Mouse (Mus musculus) megakaryocyte, embryonic 14.5 days (primary cell): ENCODE data around the gene H2afy2. TPM values are rescaled to one million over a fixed set of nuclear protein-coding genes. Genes with fewer than 3 reads are reported as not detected.
A peak's percentile ranks its signal among the peaks of the same experiment; 100 is the strongest.

Experiments
- H3K27me3 ChIP-seq: replicated peaks from 2 replicates; pipeline ENCODE3; 2012; ENCODE audit warnings: inconsistent platforms
- H3K36me3 ChIP-seq: replicated peaks from 2 replicates; pipeline ENCODE3; 2012; ENCODE audit warnings: low read length, inconsistent platforms, mixed read lengths
- H3K4me1 ChIP-seq: 2 replicates; pipeline ENCODE4 v1.6.1; 2012; ENCODE audit warnings: inconsistent platforms
- H3K4me3 ChIP-seq: replicated peaks from 2 replicates; pipeline ENCODE3; 2012; ENCODE audit warnings: moderate library complexity, mild to moderate bottlenecking, inconsistent platforms
- H3K9me3 ChIP-seq: 2 replicates; pipeline ENCODE4 v1.6.1; 2012; ENCODE audit warnings: inconsistent platforms
- FLI1 ChIP-seq: IDR thresholded peaks from 2 replicates; pipeline ENCODE4 v1.6.1; 2012; ENCODE audit warnings: low read length, inconsistent platforms, mixed read lengths
- GATA1 ChIP-seq: IDR thresholded peaks from 3 replicates; pipeline ENCODE4 v1.6.1; 2012; ENCODE audit warnings: mixed read lengths, low read length, inconsistent platforms, borderline replicate concordance
- polyA plus RNA-seq: library from polyadenylated mRNA; stranded (reverse); fragments of >175 nt; gene quantifications from 2 replicates; pipeline ENCODE4 v1.2.3, GENCODE M21; 2012; ENCODE audit warnings: low replicate concordance; ENCODE audit not compliant: insufficient read depth

Gene H2afy2
- polyA plus RNA-seq, 1 experiment: 0.83 TPM

GRCm38 (mm10) chr10:61787541-61788313 lies 3.8 kb upstream of the H2afy2 start:
- no peak overlapping the region for H3K4me3 ChIP-seq
- H3K4me1 ChIP-seq: peaks cover 12% of the 10 kb centered on the region
- peaks cover 9% of the 10 kb centered on the region for H3K9me3 ChIP-seq
- peaks cover 64% of the 10 kb centered on the region for H3K27me3 ChIP-seq
- H3K36me3 ChIP-seq: no peaks in the 10 kb centered on the region
- TF ChIP-seq FLI1 (no peak), GATA1 (no peak)

DNA sequence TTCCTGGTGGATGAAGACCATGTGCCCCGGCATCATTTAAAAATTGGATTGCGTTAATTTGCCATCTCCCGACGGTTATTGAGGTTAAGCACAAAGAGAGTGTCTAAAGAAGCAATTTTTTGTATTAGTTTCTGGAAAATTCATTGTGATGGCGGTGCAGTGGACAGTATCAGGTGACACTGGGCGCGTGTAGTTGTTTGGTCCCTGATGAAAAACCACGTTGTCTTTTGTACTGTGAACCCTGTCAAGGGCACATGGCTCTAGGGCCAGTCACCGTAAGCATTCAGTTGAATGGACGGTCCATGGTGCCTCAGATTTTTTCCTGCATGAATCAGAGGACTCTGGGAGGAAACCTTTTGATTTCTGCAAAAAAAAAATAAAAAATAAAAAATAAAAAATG lies 467 bp upstream of the H2afy2 start:
- Histone ChIP-seq H3K27me3 (peaks cover 79% of the 10 kb centered on the region), H3K9me3 (peaks cover 8% of the 10 kb centered on the region), H3K4me1 (peaks cover 16% of the 10 kb centered on the region), H3K4me3 (no peak overlapping the region), H3K36me3 (no peaks in the 10 kb centered on the region)
- TF ChIP-seq FLI1 (no peak), GATA1 (no peak)

- Histone ChIP-seq H3K36me3 (no peaks in the 10 kb centered on the region), H3K9me3 (no peaks in the 10 kb centered on the region; the same call in 1 of the 2 replicates), H3K4me3 (peak overlapping the region; percentile 87), H3K27me3 (peaks cover 77% of the 10 kb centered on the region), H3K4me1 (peaks cover 16% of the 10 kb centered on the region)
- TF ChIP-seq FLI1 (no peak), GATA1 (no peak)
These were observed 942 bp downstream of the H2afy2 start for GRCm38 (mm10) chr10:61782799-61783611.

DNA sequence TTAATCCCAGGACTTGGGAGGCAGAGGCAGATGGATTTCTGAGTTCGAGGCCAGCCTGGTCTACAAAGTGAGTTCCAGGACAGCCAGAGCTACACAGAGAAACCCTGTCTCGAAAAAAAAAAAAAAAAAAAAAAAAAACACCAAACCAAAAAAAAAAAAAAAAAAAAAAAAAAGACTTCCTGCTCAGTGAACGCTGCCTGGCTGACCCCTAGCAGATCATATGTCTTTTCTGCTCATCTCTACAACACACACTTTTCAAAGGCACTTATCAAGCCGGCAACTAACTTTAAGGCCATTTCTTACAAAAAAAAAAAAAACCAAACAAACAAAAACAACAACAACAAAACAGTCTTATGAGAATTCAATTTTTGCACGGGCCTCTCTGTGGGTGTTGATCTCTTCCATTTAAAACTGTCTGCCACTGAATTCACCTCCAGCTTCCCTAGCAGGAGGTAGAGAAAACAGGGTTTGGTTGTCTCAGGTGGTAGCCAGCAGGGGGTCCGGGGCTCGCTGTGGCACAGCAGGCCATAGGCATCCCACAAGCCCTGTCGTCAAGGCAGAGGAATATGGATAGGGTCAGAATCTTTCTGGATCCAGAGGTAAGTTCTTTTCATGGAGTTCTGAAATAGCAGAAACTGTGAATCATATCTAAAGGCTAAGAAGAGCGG lies 2.4 kb downstream of the H2afy2 start:
- Histone ChIP-seq H3K4me1 (peaks cover 16% of the 10 kb centered on the region), H3K36me3 (no peaks in the 10 kb centered on the region), H3K9me3 (no peaks in the 10 kb centered on the region; the same call in 1 of the 2 replicates), H3K4me3 (no peak overlapping the region), H3K27me3 (peaks cover 66% of the 10 kb centered on the region)
- TF ChIP-seq GATA1: no peak
- no peak for TF ChIP-seq FLI1

GRCm38 (mm10) chr10:61766806-61767205 lies 17.1 kb downstream of the H2afy2 start:
- Histone ChIP-seq H3K36me3 (no peaks in the 10 kb centered on the region), H3K4me3 (no peak overlapping the region), H3K27me3 (peaks cover 13% of the 10 kb centered on the region), H3K9me3 (no peaks in the 10 kb centered on the region), H3K4me1 (no peaks in the 10 kb centered on the region)
- TF ChIP-seq FLI1: no peak
- no peak for TF ChIP-seq GATA1

- Histone ChIP-seq H3K27me3 (peaks cover 17% of the 10 kb centered on the region), H3K4me1 (no peaks in the 10 kb centered on the region), H3K36me3 (no peaks in the 10 kb centered on the region), H3K4me3 (no peak overlapping the region), H3K9me3 (no peaks in the 10 kb centered on the region)
- no peak for TF ChIP-seq FLI1
- TF ChIP-seq GATA1: no peak
These were observed 18.4 kb downstream of the H2afy2 start for GRCm38 (mm10) chr10:61765558-61765957.

DNA sequence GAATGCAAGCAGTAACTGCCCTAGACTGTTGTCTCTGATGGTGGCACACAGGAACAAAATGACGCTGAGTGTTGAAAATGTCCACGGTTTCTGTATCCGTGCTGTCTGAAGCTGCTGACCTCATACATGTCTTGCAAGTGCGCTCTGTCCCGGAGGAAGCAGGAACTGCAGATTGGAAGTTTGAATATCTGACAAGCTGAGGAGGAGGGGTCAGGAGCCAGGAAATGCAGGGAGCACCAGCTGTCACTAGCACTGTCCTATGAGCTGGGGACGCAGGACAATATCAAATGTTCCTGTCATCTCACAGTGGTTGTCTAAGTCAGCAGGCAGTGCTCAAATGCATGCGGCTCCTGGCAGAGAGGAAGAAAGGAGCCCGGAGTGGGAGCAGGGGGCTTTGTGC lies 19.3 kb downstream of the H2afy2 start:
- Histone ChIP-seq H3K36me3 (no peaks in the 10 kb centered on the region), H3K27me3 (peaks cover 17% of the 10 kb centered on the region), H3K4me1 (no peaks in the 10 kb centered on the region), H3K9me3 (no peaks in the 10 kb centered on the region), H3K4me3 (no peak overlapping the region)
- TF ChIP-seq FLI1: no peak
- no peak for TF ChIP-seq GATA1

GRCm38 (mm10) chr10:61759869-61760268 lies 24.1 kb downstream of the H2afy2 start:
- TF ChIP-seq GATA1: no peak
- TF ChIP-seq FLI1: no peak

GRCm38 (mm10) chr10:61758904-61759303 lies 25.0 kb downstream of the H2afy2 start:
- peaks cover 11% of the 10 kb centered on the region for H3K27me3 ChIP-seq
- no peaks in the 10 kb centered on the region for H3K36me3 ChIP-seq
- no peak for TF ChIP-seq FLI1
- no peak for TF ChIP-seq GATA1
- H3K4me1 ChIP-seq: no peaks in the 10 kb centered on the region
- no peaks in the 10 kb centered on the region for H3K9me3 ChIP-seq
- H3K4me3 ChIP-seq: no peak overlapping the region

More at GRCm38 (mm10) chr10:61759869-61760268, 24.1 kb downstream of the H2afy2 start:
- H3K4me3 ChIP-seq: no peak overlapping the region
- H3K36me3 ChIP-seq: no peaks in the 10 kb centered on the region
- H3K4me1 ChIP-seq: no peaks in the 10 kb centered on the region
- H3K9me3 ChIP-seq: no peaks in the 10 kb centered on the region
- H3K27me3 ChIP-seq: peaks cover 14% of the 10 kb centered on the region

DNA sequence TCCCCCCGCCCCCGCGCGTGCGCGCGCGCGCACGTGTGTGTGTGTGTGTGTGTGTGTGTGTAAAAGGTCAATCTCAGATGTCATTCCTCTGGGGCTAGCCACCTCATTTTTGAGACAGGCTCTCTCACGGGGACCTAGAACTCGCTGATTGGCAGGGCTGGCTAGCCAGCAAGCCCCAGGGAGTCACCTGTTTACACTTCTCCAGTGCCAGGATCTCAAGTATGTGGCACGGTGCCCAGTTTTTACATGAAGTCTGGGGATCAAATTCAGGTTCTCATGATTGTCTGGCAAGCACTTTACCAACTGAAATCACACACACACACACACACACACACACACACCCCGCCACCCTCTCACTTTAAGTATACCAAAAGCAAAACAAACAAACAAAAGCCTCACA lies 26.9 kb downstream of the H2afy2 start:
- TF ChIP-seq FLI1 (no peak), GATA1 (no peak)
- no peaks in the 10 kb centered on the region for H3K4me1 ChIP-seq
- H3K27me3 ChIP-seq: peaks cover 4% of the 10 kb centered on the region
- no peaks in the 10 kb centered on the region for H3K36me3 ChIP-seq
- H3K4me3 ChIP-seq: no peak overlapping the region
- H3K9me3 ChIP-seq: no peaks in the 10 kb centered on the region
